Mouse (Mus musculus) embryo, embryonic 11.5 days (tissue): ENCODE results near the gene Myo15b.

Source experiments
- DNase-seq: peaks from one replicate; pipeline ENCODE4 v3.0.0-alpha.2; 2012; ENCODE audit warnings: low read depth, low spot score

Myo15b gene

DNA sequence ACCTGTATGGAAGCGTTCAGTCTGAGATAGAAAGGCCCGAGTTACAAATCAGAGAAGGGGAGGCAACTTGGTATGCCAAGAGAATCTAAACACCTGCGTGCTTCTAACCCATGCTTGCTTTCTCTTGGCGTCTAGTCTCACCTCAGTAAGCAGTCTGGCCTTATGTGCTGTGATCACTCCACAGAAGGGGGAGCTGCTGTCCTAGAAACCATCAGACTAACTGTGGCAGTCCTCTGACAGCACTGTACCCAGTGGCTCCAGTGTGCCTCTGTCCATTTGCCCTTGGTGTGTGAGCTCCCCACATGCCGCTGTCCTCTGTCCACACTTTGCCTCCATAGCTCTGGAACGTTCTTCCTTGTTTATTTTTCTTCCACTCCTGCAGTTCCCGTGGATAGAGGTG, 83.8 kb downstream of the Myo15b start:
- no peak for DNase-seq
